Mouse (Mus musculus): ENCODE results near the gene Tanc2. TPM values are rescaled to one million over a fixed set of nuclear protein-coding genes. Genes with fewer than 3 reads are reported as not detected.

The Tanc2 gene
- polyA plus RNA-seq, 1 experiment from 2014 or later = 24.1 TPM

DNA sequence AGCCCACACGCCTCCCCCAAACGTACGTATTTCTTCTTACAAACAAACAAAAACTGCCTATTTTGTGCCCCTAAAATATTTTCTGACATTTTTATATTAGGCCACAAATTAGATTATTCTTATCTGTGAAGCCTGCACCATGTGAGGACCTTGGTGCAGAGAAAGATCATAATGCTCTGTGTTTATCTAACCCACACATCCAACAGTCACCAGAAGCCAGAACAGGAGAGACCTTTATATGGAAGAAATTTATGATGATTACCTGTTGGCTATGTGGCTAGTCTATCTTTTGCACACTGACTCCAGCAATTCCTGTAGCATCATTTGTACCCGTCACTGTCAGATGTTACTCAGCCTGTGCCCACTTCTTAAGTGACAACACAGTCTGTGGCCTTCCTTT is 245.4 kb downstream of the Tanc2 start:
- WGBS = 91% methylated on average over 4 of the region's 4 CpGs

GRCm38 (mm10) chr11:105836344-105836891 is 246.6 kb downstream of the Tanc2 start:
- Histone ChIP-seq H3K4me1 (ENCODE audit: control insufficient read depth in 2 of 2, insufficient read depth in 2 of 2, low read length in 2 of 2) (peaks cover 0 to 6% of the 10 kb centered on the region in 2 experiments; a peak in 1 of 4 replicates), H3K36me3 (ENCODE audit: control insufficient read depth, insufficient read depth, low read length) (peaks cover 22% of the 10 kb centered on the region), H3K4me3 (ENCODE audit: control insufficient read depth in 1 of 2, insufficient read depth in 1 of 2, low read depth in 1 of 2, low read length in 2 of 2) (no peak overlapping the region), H3K9ac (ENCODE audit: low read length) (no peak overlapping the region), H3K27ac (replicated peaks in 1 of 2; ENCODE audit: control insufficient read depth in 1 of 2, insufficient read depth in 1 of 2, low read depth in 2 of 2, low read length in 2 of 2) (no peak overlapping the region), H3K27me3 (ENCODE audit: control insufficient read depth, insufficient read depth, low read length) (no peaks in the 10 kb centered on the region), H3K9me3 (ENCODE audit: control insufficient read depth, low read length) (no peaks in the 10 kb centered on the region), H3K4me2 (ENCODE audit: low read length) (no peak overlapping the region)
- no peak for ATAC-seq (ENCODE audit: insufficient number of reproducible peaks, insufficient read depth, low FRiP score, low read depth)
- WGBS = 28% methylated on average over 6 of the region's 6 CpGs

More for the DNA sequence above, 245.4 kb downstream of the Tanc2 start:
- H3K4me1 ChIP-seq (ENCODE audit: control insufficient read depth in 2 of 2, insufficient read depth in 2 of 2, low read length in 2 of 2) = peaks cover 0 to 6% of the 10 kb centered on the region in 2 experiments; a peak in 1 of 4 replicates
- no peaks in the 10 kb centered on the region for H3K27me3 ChIP-seq (ENCODE audit: control insufficient read depth, insufficient read depth, low read length)
- peaks cover 19% of the 10 kb centered on the region for H3K36me3 ChIP-seq (ENCODE audit: control insufficient read depth, insufficient read depth, low read length)
- no peak overlapping the region for H3K4me3 ChIP-seq (ENCODE audit: control insufficient read depth in 1 of 2, insufficient read depth in 1 of 2, low read depth in 1 of 2, low read length in 2 of 2)
- no peak overlapping the region for H3K27ac ChIP-seq (replicated peaks in 1 of 2; ENCODE audit: control insufficient read depth in 1 of 2, insufficient read depth in 1 of 2, low read depth in 2 of 2, low read length in 2 of 2)
- no peak overlapping the region for H3K4me2 ChIP-seq (ENCODE audit: low read length)
- no peak overlapping the region for H3K9ac ChIP-seq (ENCODE audit: low read length)
- ATAC-seq (ENCODE audit: insufficient number of reproducible peaks, insufficient read depth, low FRiP score, low read depth) = no peak
- no peaks in the 10 kb centered on the region for H3K9me3 ChIP-seq (ENCODE audit: control insufficient read depth, low read length)

- H3K27me3 ChIP-seq (ENCODE audit: control insufficient read depth, insufficient read depth, low read length) = no peaks in the 10 kb centered on the region
- H3K36me3 ChIP-seq (ENCODE audit: control insufficient read depth, insufficient read depth, low read length) = peaks cover 27% of the 10 kb centered on the region
- no peak for ATAC-seq (ENCODE audit: insufficient number of reproducible peaks, insufficient read depth, low FRiP score, low read depth)
- no peak overlapping the region for H3K4me2 ChIP-seq (ENCODE audit: low read length)
- H3K4me3 ChIP-seq (ENCODE audit: control insufficient read depth in 1 of 2, insufficient read depth in 1 of 2, low read depth in 1 of 2, low read length in 2 of 2) = no peak overlapping the region
- no peak overlapping the region for H3K9ac ChIP-seq (ENCODE audit: low read length)
- H3K4me1 ChIP-seq (ENCODE audit: control insufficient read depth in 2 of 2, insufficient read depth in 2 of 2, low read length in 2 of 2) = peaks cover 0 to 6% of the 10 kb centered on the region in 2 experiments; a peak in 1 of 4 replicates
- no peak overlapping the region for H3K27ac ChIP-seq (replicated peaks in 1 of 2; ENCODE audit: control insufficient read depth in 1 of 2, insufficient read depth in 1 of 2, low read depth in 2 of 2, low read length in 2 of 2)
- H3K9me3 ChIP-seq (ENCODE audit: control insufficient read depth, low read length) = no peaks in the 10 kb centered on the region
These were observed 248.2 kb downstream of the Tanc2 start for GRCm38 (mm10) chr11:105837962-105838361.

- Histone ChIP-seq H3K4me2 (ENCODE audit: low read length) (no peak overlapping the region), H3K9ac (ENCODE audit: low read length) (no peak overlapping the region), H3K9me3 (ENCODE audit: control insufficient read depth, low read length) (no peaks in the 10 kb centered on the region), H3K4me3 (ENCODE audit: control insufficient read depth in 1 of 2, insufficient read depth in 1 of 2, low read depth in 1 of 2, low read length in 2 of 2) (no peak overlapping the region), H3K27ac (replicated peaks in 1 of 2; ENCODE audit: control insufficient read depth in 1 of 2, insufficient read depth in 1 of 2, low read depth in 2 of 2, low read length in 2 of 2) (no peak overlapping the region), H3K36me3 (ENCODE audit: control insufficient read depth, insufficient read depth, low read length) (peaks cover 25% of the 10 kb centered on the region), H3K4me1 (ENCODE audit: control insufficient read depth in 2 of 2, insufficient read depth in 2 of 2, low read length in 2 of 2) (no peaks in the 10 kb centered on the region), H3K27me3 (ENCODE audit: control insufficient read depth, insufficient read depth, low read length) (no peaks in the 10 kb centered on the region)
- ATAC-seq (ENCODE audit: insufficient number of reproducible peaks, insufficient read depth, low FRiP score, low read depth) = no peak
- 67% methylated on average over 1 of the region's 1 CpGs for WGBS
These were observed 256.1 kb downstream of the Tanc2 start for GRCm38 (mm10) chr11:105845901-105846300.

DNA sequence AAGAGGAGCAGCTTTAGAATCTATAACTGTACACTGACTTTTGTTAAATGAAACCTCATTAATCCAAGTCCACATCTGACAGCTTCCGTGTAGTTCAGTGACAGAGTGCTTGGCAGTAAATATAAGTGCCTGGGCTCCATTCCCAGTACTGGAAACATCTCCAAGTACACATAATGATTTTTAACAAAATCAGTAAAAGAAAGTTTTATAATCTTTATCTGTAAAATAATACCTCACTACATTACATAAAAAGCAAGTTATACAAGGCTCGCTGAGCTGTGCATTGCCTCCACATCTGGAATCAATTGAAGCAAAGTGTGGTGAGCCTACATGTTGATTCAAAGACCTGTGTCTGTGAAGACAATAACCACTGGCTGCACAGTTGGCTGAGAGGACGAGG is 265.7 kb downstream of the Tanc2 start:
- H3K4me1 ChIP-seq (ENCODE audit: control insufficient read depth in 2 of 2, insufficient read depth in 2 of 2, low read length in 2 of 2) = peaks cover 0 to 5% of the 10 kb centered on the region in 2 experiments; a peak in 2 of 4 replicates
- H3K27ac ChIP-seq (replicated peaks in 1 of 2; ENCODE audit: control insufficient read depth in 1 of 2, insufficient read depth in 1 of 2, low read depth in 2 of 2, low read length in 2 of 2) = no peak overlapping the region
- no peak overlapping the region for H3K9ac ChIP-seq (ENCODE audit: low read length)
- no peaks in the 10 kb centered on the region for H3K27me3 ChIP-seq (ENCODE audit: control insufficient read depth, insufficient read depth, low read length)
- H3K9me3 ChIP-seq (ENCODE audit: control insufficient read depth, low read length) = no peaks in the 10 kb centered on the region
- no peak for ATAC-seq (ENCODE audit: insufficient number of reproducible peaks, insufficient read depth, low FRiP score, low read depth)
- WGBS = 53% methylated on average over 3 of the region's 3 CpGs
- H3K4me3 ChIP-seq (ENCODE audit: control insufficient read depth in 1 of 2, insufficient read depth in 1 of 2, low read depth in 1 of 2, low read length in 2 of 2) = no peak overlapping the region
- no peak overlapping the region for H3K4me2 ChIP-seq (ENCODE audit: low read length)
- H3K36me3 ChIP-seq (ENCODE audit: control insufficient read depth, insufficient read depth, low read length) = peaks cover 17% of the 10 kb centered on the region

- no peak overlapping the region for H3K4me3 ChIP-seq (ENCODE audit: control insufficient read depth in 1 of 2, insufficient read depth in 1 of 2, low read depth in 1 of 2, low read length in 2 of 2)
- H3K36me3 ChIP-seq (ENCODE audit: control insufficient read depth, insufficient read depth, low read length) = peaks cover 20% of the 10 kb centered on the region
- ATAC-seq (ENCODE audit: insufficient number of reproducible peaks, insufficient read depth, low FRiP score, low read depth) = no peak
- peaks cover 0 to 5% of the 10 kb centered on the region in 2 experiments; a peak in 2 of 4 replicates for H3K4me1 ChIP-seq (ENCODE audit: control insufficient read depth in 2 of 2, insufficient read depth in 2 of 2, low read length in 2 of 2)
- H3K27me3 ChIP-seq (ENCODE audit: control insufficient read depth, insufficient read depth, low read length) = no peaks in the 10 kb centered on the region
- H3K9me3 ChIP-seq (ENCODE audit: control insufficient read depth, low read length) = no peaks in the 10 kb centered on the region
- no peak overlapping the region for H3K27ac ChIP-seq (replicated peaks in 1 of 2; ENCODE audit: control insufficient read depth in 1 of 2, insufficient read depth in 1 of 2, low read depth in 2 of 2, low read length in 2 of 2)
- H3K4me2 ChIP-seq (ENCODE audit: low read length) = no peak overlapping the region
- no peak overlapping the region for H3K9ac ChIP-seq (ENCODE audit: low read length)
These were observed 268.3 kb downstream of the Tanc2 start for GRCm38 (mm10) chr11:105858063-105858462.

DNA sequence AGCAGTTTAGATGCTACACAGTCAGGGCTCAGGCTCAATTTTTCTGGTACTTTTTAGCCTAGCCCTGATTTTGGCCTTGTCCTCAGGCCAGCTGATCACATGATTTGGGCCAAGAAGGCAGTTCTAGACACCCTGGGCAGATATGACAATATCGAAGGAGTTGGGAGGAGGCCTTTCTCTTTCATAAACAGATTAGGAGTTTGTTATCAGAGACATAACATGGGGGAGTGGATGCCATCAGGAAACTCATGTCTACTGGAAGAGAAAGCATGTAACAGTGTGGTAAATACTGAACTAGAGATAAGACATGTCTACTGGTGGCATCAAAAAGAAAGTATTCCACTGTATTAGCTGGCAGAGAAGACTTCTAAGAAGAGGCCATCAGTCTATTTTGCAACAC is 295.8 kb downstream of the Tanc2 start:
- peaks cover 20% of the 10 kb centered on the region for H3K36me3 ChIP-seq (ENCODE audit: control insufficient read depth, insufficient read depth, low read length)
- peak overlapping the region in 1 of 2 experiments; percentile 35; a peak in 1 of 4 replicates for H3K27ac ChIP-seq (replicated peaks in 1 of 2; ENCODE audit: control insufficient read depth in 1 of 2, insufficient read depth in 1 of 2, low read depth in 2 of 2, low read length in 2 of 2)
- 46% methylated on average over 1 of the region's 1 CpGs for WGBS
- ATAC-seq (ENCODE audit: insufficient number of reproducible peaks, insufficient read depth, low FRiP score, low read depth) = no peak
- H3K4me3 ChIP-seq (ENCODE audit: control insufficient read depth in 1 of 2, insufficient read depth in 1 of 2, low read depth in 1 of 2, low read length in 2 of 2) = no peak overlapping the region
- no peaks in the 10 kb centered on the region for H3K9me3 ChIP-seq (ENCODE audit: control insufficient read depth, low read length)
- H3K9ac ChIP-seq (ENCODE audit: low read length) = no peak overlapping the region
- no peak overlapping the region for H3K4me2 ChIP-seq (ENCODE audit: low read length)
- no peaks in the 10 kb centered on the region for H3K27me3 ChIP-seq (ENCODE audit: control insufficient read depth, insufficient read depth, low read length)
- peaks cover 7 to 13% of the 10 kb centered on the region in 2 experiments; a peak in 3 of 4 replicates for H3K4me1 ChIP-seq (ENCODE audit: control insufficient read depth in 2 of 2, insufficient read depth in 2 of 2, low read length in 2 of 2)

DNA sequence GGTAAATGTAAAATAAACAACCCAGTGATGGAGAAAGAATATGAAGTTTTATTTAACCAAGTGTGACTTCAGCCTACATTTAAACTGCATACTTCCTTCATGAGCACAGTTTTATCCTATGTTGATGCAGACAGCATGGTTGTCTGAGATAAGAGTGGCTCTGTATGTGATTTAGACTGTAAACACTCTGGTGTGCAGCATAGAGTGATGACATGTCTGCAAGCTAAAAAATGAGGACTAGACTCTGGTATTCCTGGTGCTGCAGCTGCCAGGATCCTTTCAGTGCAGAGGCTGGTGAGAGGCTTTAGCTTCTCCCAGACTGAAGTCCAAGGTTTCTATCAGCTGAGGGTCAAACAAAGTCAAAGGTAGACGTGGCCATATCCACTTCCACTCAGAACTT is 297.5 kb downstream of the Tanc2 start:
- H3K27ac ChIP-seq (replicated peaks in 1 of 2; ENCODE audit: control insufficient read depth in 1 of 2, insufficient read depth in 1 of 2, low read depth in 2 of 2, low read length in 2 of 2) = peak overlapping the region; percentile 82 to 83
- 0% methylated on average over 1 of the region's 1 CpGs for WGBS
- H3K36me3 ChIP-seq (ENCODE audit: control insufficient read depth, insufficient read depth, low read length) = peaks cover 13% of the 10 kb centered on the region
- no peaks in the 10 kb centered on the region for H3K27me3 ChIP-seq (ENCODE audit: control insufficient read depth, insufficient read depth, low read length)
- H3K4me3 ChIP-seq (ENCODE audit: control insufficient read depth in 1 of 2, insufficient read depth in 1 of 2, low read depth in 1 of 2, low read length in 2 of 2) = no peak overlapping the region
- no peak overlapping the region for H3K9ac ChIP-seq (ENCODE audit: low read length)
- ATAC-seq (ENCODE audit: insufficient number of reproducible peaks, insufficient read depth, low FRiP score, low read depth) = peak; percentile 90
- H3K9me3 ChIP-seq (ENCODE audit: control insufficient read depth, low read length) = no peaks in the 10 kb centered on the region
- peaks cover 7 to 13% of the 10 kb centered on the region in 2 experiments; a peak in 3 of 4 replicates for H3K4me1 ChIP-seq (ENCODE audit: control insufficient read depth in 2 of 2, insufficient read depth in 2 of 2, low read length in 2 of 2)
- H3K4me2 ChIP-seq (ENCODE audit: low read length) = no peak overlapping the region

Measured in heart, embryonic 14.5 days (tissue).